ENCODE assay signal across 8 mouse cellular contexts in genomic region chrX:163549666-163550065, GRCm38 (mm10). TPM values are rescaled to one million over a fixed set of nuclear protein-coding genes. Genes with fewer than 3 reads are reported as not detected.
DNase-seq lines count a peak whose midpoint lies in the region; ATAC-seq and TF ChIP-seq lines count a peak whose summit lies in the region.

Grpr (minus strand) TSS chrX:163549677.

- WGBS in heart, embryonic 14.5 days, result 20% methylated on average over 7 of the region's 7 CpGs
- 11% methylated on average over 7 of the region's 7 CpGs for WGBS in cerebellum, adult 2 months
- 21% methylated on average over 7 of the region's 7 CpGs for WGBS in midbrain, embryonic 11.5 days
- WGBS in stomach, embryonic 15.5 days, result 15% methylated on average over 7 of the region's 7 CpGs

- no peaks in the 10 kb centered on the region for H3K27me3 ChIP-seq in heart, embryonic 14.5 days (ENCODE audit: control insufficient read depth, insufficient read depth, low read length)
- H3K27me3 ChIP-seq in cerebellum, adult 2 months (ENCODE audit: control insufficient read depth, insufficient read depth, low read length), result no peaks in the 10 kb centered on the region
- peaks cover 9% of the 10 kb centered on the region for H3K27me3 ChIP-seq in midbrain, embryonic 11.5 days (ENCODE audit: control insufficient read depth, insufficient read depth, low read length)
- no peaks in the 10 kb centered on the region for H3K27me3 ChIP-seq in stomach, embryonic 15.5 days (replicated peaks)

- intact Hi-C loops in left cerebral cortex, postnatal 25 days (cut with DNase I), result no loop called here

- no peak within 1 kb of the TSS for H3K27ac ChIP-seq in heart, embryonic 14.5 days (replicated peaks in 1 of 2; ENCODE audit: control insufficient read depth in 1 of 2, insufficient read depth in 1 of 2, low read depth in 2 of 2, low read length in 2 of 2)
- no peak within 1 kb of the TSS for H3K27ac ChIP-seq in cerebellum, adult 2 months (ENCODE audit: insufficient read depth, low read length)
- no peak within 1 kb of the TSS for H3K27ac ChIP-seq in midbrain, embryonic 11.5 days (ENCODE audit: low read depth, low read length)
- H3K27ac ChIP-seq in stomach, embryonic 15.5 days, result no peak within 1 kb of the TSS

- no peaks in the 10 kb centered on the region for H3K4me1 ChIP-seq in heart, embryonic 14.5 days (ENCODE audit: control insufficient read depth in 2 of 2, insufficient read depth in 2 of 2, low read length in 2 of 2)
- H3K4me1 ChIP-seq in cerebellum, adult 2 months (ENCODE audit: control insufficient read depth, insufficient read depth, low read length), result no peaks in the 10 kb centered on the region
- H3K4me1 ChIP-seq in midbrain, embryonic 11.5 days (ENCODE audit: control insufficient read depth, insufficient read depth, low read length), result no peaks in the 10 kb centered on the region
- H3K4me1 ChIP-seq in stomach, embryonic 15.5 days, result no peaks in the 10 kb centered on the region

- TF ChIP-seq POLR2A in cerebellum, adult 2 months (IDR thresholded peaks at IDR 0.05; ENCODE audit: borderline replicate concordance, insufficient read depth, low read length), result no peak

- no peaks in the 10 kb centered on the region for H3K36me3 ChIP-seq in heart, embryonic 14.5 days (ENCODE audit: control insufficient read depth, insufficient read depth, low read length)
- H3K36me3 ChIP-seq in midbrain, embryonic 11.5 days (ENCODE audit: control insufficient read depth, insufficient read depth, low read length), result no peaks in the 10 kb centered on the region
- no peaks in the 10 kb centered on the region for H3K36me3 ChIP-seq in stomach, embryonic 15.5 days

- H3K9ac ChIP-seq in heart, embryonic 14.5 days (ENCODE audit: low read length), result no peak within 1 kb of the TSS
- H3K9ac ChIP-seq in midbrain, embryonic 11.5 days (ENCODE audit: low read length), result no peak within 1 kb of the TSS
- H3K9ac ChIP-seq in stomach, embryonic 15.5 days, result no peak within 1 kb of the TSS

- no peak within 1 kb of the TSS for H3K4me2 ChIP-seq in heart, embryonic 14.5 days (ENCODE audit: low read length)
- no peak within 1 kb of the TSS for H3K4me2 ChIP-seq in midbrain, embryonic 11.5 days
- no peak within 1 kb of the TSS for H3K4me2 ChIP-seq in stomach, embryonic 15.5 days

- no peaks in the 10 kb centered on the region for H3K9me3 ChIP-seq in heart, embryonic 14.5 days (ENCODE audit: control insufficient read depth, low read length)
- no peaks in the 10 kb centered on the region for H3K9me3 ChIP-seq in midbrain, embryonic 11.5 days (ENCODE audit: control insufficient read depth, low read length)
- H3K9me3 ChIP-seq in stomach, embryonic 15.5 days, result no peaks in the 10 kb centered on the region

- no peak for DNase-seq in heart, adult 11 months
- peak; percentile 11 to 18 for DNase-seq in cerebellum, adult 2 months
- peak; percentile 54 for DNase-seq in forelimb bud, embryonic 11.5 days (ENCODE audit: low read depth, low spot score)
- peak; percentile 41 for DNase-seq in kidney, adult 18-20 months
- DNase-seq in left cerebral cortex, postnatal 25 days (ENCODE audit: low spot score in 2 of 2), result peak; percentile 35 to 66
- DNase-seq in midbrain, embryonic 11.5 days (ENCODE audit: low spot score, missing footprints), result peak; percentile 83

- ATAC-seq in heart, embryonic 14.5 days (ENCODE audit: insufficient number of reproducible peaks, insufficient read depth, low FRiP score, low read depth), result 0 out of 2 replicates have a peak, but pooled peaks have one; percentile 26
- peak; percentile 92 for ATAC-seq in midbrain, embryonic 11.5 days (ENCODE audit: low FRiP score)
- peak; percentile 75; the same call in 1 of the 2 replicates for ATAC-seq in stomach, embryonic 15.5 days (ENCODE audit: insufficient read depth, low FRiP score, low read depth)

- H3K4me3 ChIP-seq in heart, embryonic 14.5 days (ENCODE audit: control insufficient read depth in 1 of 2, insufficient read depth in 1 of 2, low read depth in 1 of 2, low read length in 2 of 2), result no peak within 1 kb of the TSS
- H3K4me3 ChIP-seq in cerebellum, adult 2 months (replicated peaks; ENCODE audit: insufficient read depth, low read depth, low read length), result no peak within 1 kb of the TSS
- no peak within 1 kb of the TSS for H3K4me3 ChIP-seq in midbrain, embryonic 11.5 days (ENCODE audit: low read depth, low read length)
- no peak within 1 kb of the TSS for H3K4me3 ChIP-seq in stomach, embryonic 15.5 days (replicated peaks)

- peak; percentile 17; the same call in 1 of the 2 replicates for TF ChIP-seq CTCF in cerebellum, adult 2 months (IDR thresholded peaks at IDR 0.05; ENCODE audit: borderline replicate concordance, insufficient read depth, low read depth, low read length)

RNA-seq across cellular contexts. Expression of gene Grpr, which starts in this region (rescaled TPM):
- 0.08 TPM in 2 replicates for polyA plus RNA-seq in heart, embryonic 14.5 days (2014; fragmentation: Nextera tagmentation; extraction: Ambion mirVana)
- polyA plus RNA-seq in cerebellum, adult 2 months (2012; rRNA removed), result 0.11 and 0.31 TPM in 2 replicates
- total RNA-seq in left cerebral cortex, postnatal 25 days (2021), result 1 to 10 TPM; 1.7 to 1.8 TPM
- not detected in 2 replicates for polyA plus RNA-seq in midbrain, embryonic 11.5 days (2014; fragmentation: Nextera tagmentation; extraction: Ambion mirVana)
- polyA plus RNA-seq in stomach, embryonic 15.5 days (2015; fragmentation: Nextera tagmentation; extraction: Ambion mirVana), result 0.35 and 0.80 TPM in 2 replicates

Comparison
In these comparisons a context has a peak if more than half of its experiments do, and no peak if none do; other contexts are left out.
1. Peak in ATAC-seq in heart, embryonic 14.5 days; RNA of the gene not detected or under 1 TPM.
2. Peak in DNase-seq in cerebellum, adult 2 months; RNA of the gene not detected or under 1 TPM.
3. Peak in DNase-seq and ATAC-seq in midbrain, embryonic 11.5 days; RNA of the gene not detected or under 1 TPM.
4. Peak in ATAC-seq in stomach, embryonic 15.5 days; RNA of the gene not detected or under 1 TPM.
5. ATAC-seq: peak in every context shown above with its lines; median percentile 92 in midbrain, embryonic 11.5 days; 75 in stomach, embryonic 15.5 days; 26 in heart, embryonic 14.5 days.